Mouse (Mus musculus) midbrain, embryonic 14.5 days (tissue): ENCODE data around the gene Arhgap22. TPM values are rescaled to one million over a fixed set of nuclear protein-coding genes. Genes with fewer than 3 reads are reported as not detected.

Source experiments
- ATAC-seq: fragments of 200-750 bp; cut with Nextera tagmentation; 2 replicates; pipeline ENCODE4 v1.8.0; 2017; ENCODE audit warnings: moderate number of reproducible peaks, moderate library complexity; ENCODE audit not compliant: low FRiP score, low TSS enrichment
- DNase-seq: peaks from one replicate; pipeline ENCODE4 v3.0.0-alpha.2; 2015
- H3K27ac ChIP-seq: fragments of 300-500 bp; sonication (generic); replicated peaks from 2 replicates; pipeline ENCODE4 v1.5.1; 2014; ENCODE audit warnings: mild to moderate bottlenecking, low read depth, low read length, moderate library complexity
- H3K27me3 ChIP-seq: fragments of 300-500 bp; sonication (generic); 2 replicates; pipeline ENCODE4 v1.6.1; 2014; ENCODE audit warnings: low read length, control low read depth, mixed read lengths; ENCODE audit not compliant: control insufficient read depth, insufficient read depth
- H3K36me3 ChIP-seq: fragments of 300-500 bp; sonication (generic); 2 replicates; pipeline ENCODE4 v1.6.1; 2014; ENCODE audit warnings: low read length, control low read depth; ENCODE audit not compliant: control insufficient read depth, insufficient read depth
- H3K4me1 ChIP-seq: fragments of 300-500 bp; sonication (generic); 2 replicates; pipeline ENCODE4 v1.6.1; 2014; ENCODE audit warnings: mild to moderate bottlenecking, antibody characterized with exemption, low read length, control low read depth; ENCODE audit not compliant: control insufficient read depth, insufficient read depth
- H3K4me2 ChIP-seq: fragments of 300-500 bp; sonication (generic); 2 replicates; pipeline ENCODE4 v1.6.1; 2014; ENCODE audit warnings: mild to moderate bottlenecking, low read length, moderate library complexity
- H3K4me3 ChIP-seq: fragments of 300-500 bp; sonication (generic); replicated peaks from 2 replicates; pipeline ENCODE4 v1.5.1; 2014; ENCODE audit warnings: low read depth, low read length
- H3K9ac ChIP-seq: fragments of 300-500 bp; sonication (generic); replicated peaks from 2 replicates; pipeline ENCODE4 v1.6.1; 2014; ENCODE audit warnings: mild to moderate bottlenecking, low read length, moderate library complexity
- H3K9me3 ChIP-seq: fragments of 300-500 bp; sonication (generic); 2 replicates; pipeline ENCODE4 v1.6.1; 2016; ENCODE audit warnings: low read length, control low read depth, mixed read lengths; ENCODE audit not compliant: control insufficient read depth
- WGBS: fragments of 180-500 bp; shearing (Covaris S2); extraction: QIAGEN DNeasy Blood & Tissue Kit; methylation state at CpG from one replicate; pipeline ENCODE4 v1.1.7; 2014; 5-methylcytosine and 5-hydroxymethylcytosine counted together
- polyA plus RNA-seq: library from polyadenylated mRNA; unstranded; fragments of >200 nt; fragmentation: Nextera tagmentation; extraction: Ambion mirVana; gene quantifications from 2 replicates; pipeline ENCODE4 v1.2.1, GENCODE M21; 2014

Arhgap22 gene
- polyA plus RNA-seq, 1 experiment from 2014 or later = 1.4 TPM

DNA sequence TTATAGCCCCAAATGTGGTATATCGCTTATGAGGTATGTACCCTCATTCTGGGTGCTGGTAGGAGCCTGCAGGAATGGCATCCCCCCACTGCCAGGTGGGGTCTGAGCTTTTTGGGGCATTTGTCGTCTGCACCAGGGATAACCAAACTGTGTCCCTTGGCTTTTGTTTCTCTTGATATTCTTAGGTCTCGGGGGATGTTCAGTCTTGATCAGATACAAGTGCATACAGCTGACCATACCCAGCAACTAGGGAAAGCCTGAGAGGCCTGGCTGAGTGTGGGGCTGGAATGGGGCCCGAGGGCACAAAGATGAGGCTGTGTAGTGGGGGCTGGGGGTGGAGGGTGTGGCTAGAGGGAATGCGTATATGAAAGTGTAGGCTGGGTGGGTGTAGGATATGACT is 149.8 kb downstream of the Arhgap22 start:
- H3K4me1 ChIP-seq = peaks cover 5% of the 10 kb centered on the region; the same call in 1 of the 2 replicates
- H3K9me3 ChIP-seq = no peaks in the 10 kb centered on the region
- no peak overlapping the region for H3K9ac ChIP-seq
- H3K4me2 ChIP-seq = no peak overlapping the region
- no peak overlapping the region for H3K4me3 ChIP-seq
- 86% methylated on average over 5 of the region's 5 CpGs for WGBS
- no peaks in the 10 kb centered on the region for H3K36me3 ChIP-seq
- no peak overlapping the region for H3K27ac ChIP-seq
- no peak for ATAC-seq
- no peak for DNase-seq
- H3K27me3 ChIP-seq = no peaks in the 10 kb centered on the region

- H3K9ac ChIP-seq = no peak overlapping the region
- DNase-seq (no peak), ATAC-seq (no peak)
- no peak overlapping the region for H3K27ac ChIP-seq
- no peaks in the 10 kb centered on the region for H3K27me3 ChIP-seq
- H3K36me3 ChIP-seq = no peaks in the 10 kb centered on the region
- H3K4me2 ChIP-seq = no peak overlapping the region
- 92% methylated on average over 2 of the region's 2 CpGs for WGBS
- peaks cover 5% of the 10 kb centered on the region; the same call in 1 of the 2 replicates for H3K4me1 ChIP-seq
- H3K9me3 ChIP-seq = no peaks in the 10 kb centered on the region
- no peak overlapping the region for H3K4me3 ChIP-seq
Measured at GRCm38 (mm10) chr14:33364061-33364460, 150.2 kb downstream of the Arhgap22 start.

DNA sequence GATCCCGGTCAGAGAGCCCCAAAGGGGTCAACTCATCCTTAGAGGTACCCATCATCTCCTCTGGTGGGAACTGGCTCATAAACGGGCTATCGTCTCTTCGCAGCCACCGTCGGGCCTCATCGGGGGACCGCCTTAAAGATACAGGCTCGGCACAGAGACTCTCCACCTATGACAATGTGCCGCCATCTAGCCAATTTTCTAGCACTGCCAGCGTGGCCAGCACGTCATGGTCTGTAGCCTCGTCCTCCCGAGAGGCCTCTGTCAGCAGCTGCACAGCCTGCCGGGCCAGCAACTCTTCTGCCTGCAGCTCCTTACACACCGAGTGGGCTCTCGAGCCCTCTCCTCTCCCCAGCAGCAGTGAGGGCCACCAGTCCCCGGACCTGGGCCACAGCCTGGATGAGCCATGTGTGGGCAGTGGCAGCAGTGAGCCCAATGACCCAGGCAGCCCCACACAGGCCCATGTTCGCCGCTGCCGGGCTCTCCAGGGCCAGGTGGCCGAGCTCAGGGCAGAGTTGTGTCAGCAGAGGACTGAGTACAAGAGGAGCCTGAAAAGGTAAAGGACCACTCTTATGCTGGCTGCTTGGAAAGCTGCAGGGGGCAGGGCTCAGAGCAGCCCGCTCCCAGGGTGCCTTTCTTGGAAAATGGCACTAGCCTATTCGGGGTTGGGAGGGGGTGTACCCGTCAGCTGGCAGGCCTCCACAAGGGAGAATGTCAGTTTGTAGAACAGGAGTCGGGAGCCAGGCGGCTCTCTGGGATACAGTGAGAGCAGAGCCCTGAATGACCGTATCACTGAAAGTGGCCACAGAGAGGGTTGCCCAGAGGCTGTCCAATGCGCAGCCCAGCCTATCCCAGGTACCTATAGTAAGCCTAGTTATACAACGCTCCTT is 153.3 kb downstream of the Arhgap22 start:
- H3K9ac ChIP-seq = peak overlapping the region; percentile 20; the same call in 1 of the 2 replicates
- 64% methylated on average over 30 of the region's 30 CpGs for whole genome bisulfite sequencing
- ATAC-seq (0 out of 2 replicates have a peak, but pooled peaks have one; percentile 1), DNase-seq (peak; percentile 53)
- no peak overlapping the region for H3K4me3 ChIP-seq
- no peak overlapping the region; the same call in 1 of the 2 replicates for H3K4me2 ChIP-seq
- H3K27ac ChIP-seq = no peak overlapping the region
- H3K4me1 ChIP-seq = peaks cover 5% of the 10 kb centered on the region; the same call in 1 of the 2 replicates
- no peaks in the 10 kb centered on the region for H3K36me3 ChIP-seq
- no peaks in the 10 kb centered on the region for H3K27me3 ChIP-seq
- H3K9me3 ChIP-seq = no peaks in the 10 kb centered on the region

- 87% methylated on average over 12 of the region's 12 CpGs for WGBS
- no peak for DNase-seq
Measured at GRCm38 (mm10) chr14:33369375-33369774, 155.5 kb downstream of the Arhgap22 start.

GRCm38 (mm10) chr14:33370056-33370455 is 156.2 kb downstream of the Arhgap22 start:
- H3K9ac ChIP-seq = no peak overlapping the region
- no peaks in the 10 kb centered on the region for H3K36me3 ChIP-seq
- no peak overlapping the region for H3K4me2 ChIP-seq
- H3K4me1 ChIP-seq = peaks cover 5% of the 10 kb centered on the region; the same call in 1 of the 2 replicates
- no peaks in the 10 kb centered on the region for H3K27me3 ChIP-seq
- WGBS = 17% methylated on average over 7 of the region's 7 CpGs
- no peak overlapping the region for H3K4me3 ChIP-seq
- no peaks in the 10 kb centered on the region for H3K9me3 ChIP-seq
- no peak overlapping the region for H3K27ac ChIP-seq
- ATAC-seq (no peak), DNase-seq (no peak)

More at GRCm38 (mm10) chr14:33369375-33369774, 155.5 kb downstream of the Arhgap22 start:
- Histone ChIP-seq H3K9me3 (no peaks in the 10 kb centered on the region), H3K4me3 (no peak overlapping the region), H3K9ac (no peak overlapping the region), H3K4me1 (peaks cover 5% of the 10 kb centered on the region; the same call in 1 of the 2 replicates), H3K27ac (no peak overlapping the region), H3K4me2 (no peak overlapping the region), H3K36me3 (no peaks in the 10 kb centered on the region), H3K27me3 (no peaks in the 10 kb centered on the region)
- no peak for ATAC-seq

DNA sequence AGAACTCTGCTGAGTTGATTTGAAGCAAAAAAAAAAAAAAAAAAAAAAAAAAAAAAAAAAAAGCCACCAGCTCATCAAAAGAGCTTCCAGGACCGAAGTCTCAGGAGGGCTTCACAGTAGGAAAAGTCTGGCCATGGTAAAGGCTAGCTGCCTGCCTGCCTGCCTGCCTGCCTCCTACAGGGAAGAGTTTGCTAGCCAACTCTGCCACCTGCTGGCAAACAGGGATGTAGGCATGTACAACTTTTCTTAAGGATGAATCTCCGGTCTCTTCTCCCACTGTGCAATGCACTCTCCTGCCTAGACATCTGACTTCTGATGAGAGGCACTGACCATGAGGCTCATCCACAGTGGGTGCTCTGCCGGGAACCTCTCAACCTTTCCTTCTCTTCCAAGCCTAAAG is 157.4 kb downstream of the Arhgap22 start:
- H3K4me1 ChIP-seq = peaks cover 5% of the 10 kb centered on the region; the same call in 1 of the 2 replicates

GRCm38 (mm10) chr14:33373271-33373670 is 159.4 kb downstream of the Arhgap22 start:
- H3K27ac ChIP-seq = no peak overlapping the region
- H3K4me2 ChIP-seq = no peak overlapping the region
- no peaks in the 10 kb centered on the region for H3K9me3 ChIP-seq
- no peak for ATAC-seq
- peaks cover 4% of the 10 kb centered on the region; the same call in 1 of the 2 replicates for H3K36me3 ChIP-seq
- WGBS = 74% methylated on average over 1 of the region's 1 CpGs
- H3K4me3 ChIP-seq = no peak overlapping the region
- no peaks in the 10 kb centered on the region for H3K4me1 ChIP-seq
- no peak overlapping the region for H3K9ac ChIP-seq
- H3K27me3 ChIP-seq = no peaks in the 10 kb centered on the region
- no peak for DNase-seq

More for the DNA sequence above, 157.4 kb downstream of the Arhgap22 start:
- Histone ChIP-seq H3K36me3 (no peaks in the 10 kb centered on the region), H3K9me3 (no peaks in the 10 kb centered on the region), H3K4me3 (no peak overlapping the region), H3K4me2 (no peak overlapping the region), H3K27ac (no peak overlapping the region), H3K27me3 (no peaks in the 10 kb centered on the region), H3K9ac (no peak overlapping the region)
- 0 out of 2 replicates have a peak, but pooled peaks have one; percentile 51 for ATAC-seq
- WGBS = 12% methylated on average over 3 of the region's 3 CpGs
- DNase-seq = peak; percentile 87

GRCm38 (mm10) chr14:33374089-33374488 is 160.3 kb downstream of the Arhgap22 start:
- H3K9ac ChIP-seq = no peak overlapping the region
- WGBS = 92% methylated on average over 1 of the region's 1 CpGs
- H3K4me2 ChIP-seq = no peak overlapping the region
- H3K4me3 ChIP-seq = no peak overlapping the region
- H3K9me3 ChIP-seq = no peaks in the 10 kb centered on the region
- H3K4me1 ChIP-seq = no peaks in the 10 kb centered on the region
- H3K27ac ChIP-seq = no peak overlapping the region
- no peaks in the 10 kb centered on the region for H3K27me3 ChIP-seq
- DNase-seq (no peak), ATAC-seq (no peak)
- H3K36me3 ChIP-seq = peaks cover 4% of the 10 kb centered on the region; the same call in 1 of the 2 replicates
